Mouse (Mus musculus) bone marrow, adult 2 months (tissue): ENCODE results near the gene Usp45.
"Not testable (repeated sequence)": the region's sequence is repeated elsewhere in the genome, so short reads cannot be mapped to it uniquely, and the experiment has no call there.

Experiments used
- CTCF ChIP-seq: fragments of 200-500 bp; IDR thresholded peaks from 2 replicates; pipeline ENCODE4 v1.5.1; 2011; ENCODE audit warnings: low read length, control low read depth; ENCODE audit not compliant: control insufficient read depth, insufficient read depth
- POLR2A ChIP-seq: fragments of 200-500 bp; IDR thresholded peaks from 2 replicates; pipeline ENCODE4 v1.6.1; 2011; ENCODE audit warnings: low read depth, mild to moderate bottlenecking, control low read depth, low read length, borderline replicate concordance; ENCODE audit not compliant: control insufficient read depth

DNA sequence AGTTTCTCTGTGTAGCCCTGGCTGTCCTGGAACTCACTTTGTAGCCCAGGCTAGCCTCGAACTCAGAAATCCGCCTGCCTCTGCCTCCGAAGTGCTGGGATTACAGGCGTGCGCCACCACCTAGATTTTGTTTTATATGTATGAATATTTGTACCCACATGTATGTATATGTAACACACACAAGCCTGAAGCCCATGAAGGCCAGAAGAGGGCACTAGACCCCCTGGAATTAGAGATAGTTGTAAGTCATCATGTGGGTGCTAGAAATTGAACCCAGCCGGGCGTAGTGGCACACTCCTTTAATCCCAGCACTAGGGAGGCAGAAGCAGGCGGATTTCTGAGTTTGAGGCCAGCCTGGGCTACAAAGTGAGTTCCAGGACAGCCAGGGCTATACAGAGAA lies 22.8 kb upstream of the Usp45 start:
- TF ChIP-seq CTCF, POLR2A: not testable (repeated sequence)
